Mouse (Mus musculus) spleen, postnatal 14 days (tissue): ENCODE data around the gene Nt5c2.

Source experiments
- DNase-seq, 2 experiments: peaks; one replicate each; pipeline ENCODE4 v3.0.0; 2021 to 2022; ENCODE audit warnings: low spot score in 2 of 2

Nt5c2 gene

GRCm38 (mm10) chr19:46966330-46966729 lies 48.6 kb downstream of the Nt5c2 start:
- no peak for DNase-seq

- no peak for DNase-seq
These were observed 49.5 kb downstream of the Nt5c2 start for GRCm38 (mm10) chr19:46965496-46965895.

- no peak for DNase-seq
These were observed 50.6 kb downstream of the Nt5c2 start for GRCm38 (mm10) chr19:46964353-46964752.

- no peak for DNase-seq
These were observed 51.5 kb downstream of the Nt5c2 start for GRCm38 (mm10) chr19:46963440-46963839.

GRCm38 (mm10) chr19:46962841-46963240 lies 52.1 kb downstream of the Nt5c2 start:
- no peak for DNase-seq

- peak; percentile 70 to 77 for DNase-seq
These were observed 52.7 kb downstream of the Nt5c2 start for GRCm38 (mm10) chr19:46962171-46962772.

GRCm38 (mm10) chr19:46961652-46962051 lies 53.3 kb downstream of the Nt5c2 start:
- DNase-seq = peak; percentile 67 to 76

- no peak for DNase-seq
These were observed 53.8 kb downstream of the Nt5c2 start for GRCm38 (mm10) chr19:46961047-46961651.

GRCm38 (mm10) chr19:46960101-46961046 lies 54.6 kb downstream of the Nt5c2 start:
- DNase-seq = no peak

GRCm38 (mm10) chr19:46959536-46959935 lies 55.4 kb downstream of the Nt5c2 start:
- DNase-seq = no peak

GRCm38 (mm10) chr19:46958566-46958965 lies 56.4 kb downstream of the Nt5c2 start:
- no peak for DNase-seq

- no peak for DNase-seq
These were observed 57.0 kb downstream of the Nt5c2 start for GRCm38 (mm10) chr19:46957971-46958370.

- DNase-seq = no peak
These were observed 58.0 kb downstream of the Nt5c2 start for GRCm38 (mm10) chr19:46957001-46957400.

GRCm38 (mm10) chr19:46956410-46956809 lies 58.5 kb downstream of the Nt5c2 start:
- DNase-seq = no peak

- DNase-seq = no peak
These were observed 59.3 kb downstream of the Nt5c2 start for GRCm38 (mm10) chr19:46955630-46956029.

- DNase-seq = no peak
These were observed 61.4 kb downstream of the Nt5c2 start for GRCm38 (mm10) chr19:46953536-46953935.

GRCm38 (mm10) chr19:46952986-46953385 lies 62.0 kb downstream of the Nt5c2 start:
- no peak for DNase-seq

- no peak for DNase-seq
These were observed 70.6 kb downstream of the Nt5c2 start for GRCm38 (mm10) chr19:46944341-46944740.

GRCm38 (mm10) chr19:46937173-46937572 lies 77.8 kb downstream of the Nt5c2 start:
- DNase-seq = no peak

GRCm38 (mm10) chr19:46934025-46934424 lies 80.9 kb downstream of the Nt5c2 start:
- DNase-seq = no peak

GRCm38 (mm10) chr19:46932608-46933007 lies 82.3 kb downstream of the Nt5c2 start:
- DNase-seq = no peak

GRCm38 (mm10) chr19:46930026-46930425 lies 84.9 kb downstream of the Nt5c2 start:
- DNase-seq = no peak
